Mouse (Mus musculus) lung, postnatal 25 days (tissue): ENCODE data around the gene Rangrf.
"Not testable (repeated sequence)": the region's sequence is repeated elsewhere in the genome, so short reads cannot be mapped to it uniquely, and the experiment has no call there.

Experiments
- DNase-seq: peaks from one replicate; pipeline ENCODE4 v3.0.0; 2022; ENCODE audit warnings: low spot score

Gene Rangrf

GRCm38 (mm10) chr11:68945245-68945644, 29.7 kb downstream of the Rangrf start:
- DNase-seq = no peak

- no peak for DNase-seq
Observed at GRCm38 (mm10) chr11:68942731-68943130, 32.3 kb downstream of the Rangrf start.

GRCm38 (mm10) chr11:68940516-68940915, 34.5 kb downstream of the Rangrf start:
- no peak for DNase-seq

GRCm38 (mm10) chr11:68939451-68940304, 35.3 kb downstream of the Rangrf start:
- DNase-seq = peak; percentile 94

GRCm38 (mm10) chr11:68936951-68937350, 38.0 kb downstream of the Rangrf start:
- DNase-seq = not testable (repeated sequence)

GRCm38 (mm10) chr11:68933885-68934507, 41.0 kb downstream of the Rangrf start:
- DNase-seq = no peak

- DNase-seq = no peak
Observed at GRCm38 (mm10) chr11:68929947-68930346, 45.0 kb downstream of the Rangrf start.

- DNase-seq = no peak
Observed at GRCm38 (mm10) chr11:68926981-68927380, 48.0 kb downstream of the Rangrf start, which contains the start of gene Odf4. Gene Odf4, minus strand, starts transcription at chr11:68927081.

GRCm38 (mm10) chr11:68924749-68925148, 50.2 kb downstream of the Rangrf start:
- no peak for DNase-seq

GRCm38 (mm10) chr11:68923191-68923590, 51.8 kb downstream of the Rangrf start:
- DNase-seq = no peak
